Mouse (Mus musculus) stomach, embryonic 16.5 days (tissue): ENCODE results near the gene Megf8. TPM values are rescaled to one million over a fixed set of nuclear protein-coding genes. Genes with fewer than 3 reads are reported as not detected.
A peak's percentile ranks its signal among the peaks of the same experiment; 100 is the strongest.
"Not testable (repeated sequence)": the region's sequence is repeated elsewhere in the genome, so short reads cannot be mapped to it uniquely, and the experiment has no call there.

Experiments
- ATAC-seq: fragments of 200-750 bp; cut with Nextera tagmentation; 2 replicates; pipeline ENCODE4 v1.8.0; 2017; ENCODE audit warnings: moderate number of reproducible peaks, moderate TSS enrichment; ENCODE audit not compliant: insufficient read depth, low FRiP score
- H3K27ac ChIP-seq: fragments of 300-500 bp; sonication (generic); 2 replicates; pipeline ENCODE4 v1.5.1; 2014; ENCODE audit warnings: low read length
- H3K27me3 ChIP-seq: fragments of 300-500 bp; sonication (generic); 2 replicates; pipeline ENCODE4 v1.6.1; 2014; ENCODE audit warnings: low read length, control low read depth, mixed read lengths; ENCODE audit not compliant: control insufficient read depth, insufficient read depth
- H3K36me3 ChIP-seq: fragments of 300-500 bp; sonication (generic); 2 replicates; pipeline ENCODE4 v1.6.1; 2014; ENCODE audit warnings: low read length; ENCODE audit not compliant: control insufficient read depth, insufficient read depth
- H3K4me1 ChIP-seq: fragments of 300-500 bp; sonication (generic); 2 replicates; pipeline ENCODE4 v1.6.1; 2014; ENCODE audit warnings: low read length, control low read depth, mixed read lengths; ENCODE audit not compliant: control insufficient read depth, insufficient read depth
- H3K4me2 ChIP-seq: fragments of 300-500 bp; sonication (generic); 2 replicates; pipeline ENCODE4 v1.6.1; 2014; ENCODE audit warnings: low read depth, low read length, mixed read lengths
- H3K4me3 ChIP-seq: fragments of 300-500 bp; sonication (generic); replicated peaks from 2 replicates; pipeline ENCODE4 v1.5.1; 2014; ENCODE audit warnings: mild to moderate bottlenecking, low read length
- H3K9ac ChIP-seq: fragments of 300-500 bp; sonication (generic); 2 replicates; pipeline ENCODE4 v1.6.1; 2014; ENCODE audit warnings: low read length
- H3K9me3 ChIP-seq: fragments of 300-500 bp; sonication (generic); replicated peaks from 2 replicates; pipeline ENCODE4 v1.6.1; 2016; ENCODE audit warnings: low read length, control low read depth; ENCODE audit not compliant: control insufficient read depth
- WGBS: fragments of 180-500 bp; shearing (Covaris S2); extraction: QIAGEN DNeasy Blood & Tissue Kit; methylation state at CpG from one replicate; pipeline ENCODE4 v1.1.7; 2014; 5-methylcytosine and 5-hydroxymethylcytosine counted together
- polyA plus RNA-seq: library from polyadenylated mRNA; unstranded; fragments of >200 nt; fragmentation: Nextera tagmentation; extraction: Ambion mirVana; gene quantifications from 2 replicates; pipeline ENCODE4 v1.2.1, GENCODE M21; 2015

Megf8 gene
- polyA plus RNA-seq, 1 experiment from 2014 or later: 10.7 TPM

- Histone ChIP-seq H3K4me2 (peak overlapping the region; percentile 66), H3K27ac (no peak overlapping the region), H3K9me3 (no peaks in the 10 kb centered on the region), H3K36me3 (no peaks in the 10 kb centered on the region), H3K4me1 (peaks cover 11% of the 10 kb centered on the region), H3K27me3 (peaks cover 30% of the 10 kb centered on the region), H3K9ac (peak overlapping the region; percentile 56; the same call in 1 of the 2 replicates), H3K4me3 (peak overlapping the region; percentile 46)
- 1% methylated on average over 69 of the region's 69 CpGs for WGBS
- no peak for ATAC-seq
Measured at GRCm38 (mm10) chr7:25315306-25316041, 1.5 kb upstream of the Megf8 start.

- WGBS: 8% methylated on average over 21 of the region's 21 CpGs
- ATAC-seq: no peak
- peaks cover 20% of the 10 kb centered on the region for H3K4me1 ChIP-seq
Measured at GRCm38 (mm10) chr7:25317446-25317999, 559 bp downstream of the Megf8 start.

GRCm38 (mm10) chr7:25322058-25322484, 5.1 kb downstream of the Megf8 start:
- peak overlapping the region; percentile 83 for H3K27ac ChIP-seq
- peak; percentile 77 for ATAC-seq

More at GRCm38 (mm10) chr7:25317446-25317999, 559 bp downstream of the Megf8 start:
- H3K27me3 ChIP-seq: peaks cover 28% of the 10 kb centered on the region
- H3K9me3 ChIP-seq: no peaks in the 10 kb centered on the region
- peak overlapping the region; percentile 87 for H3K9ac ChIP-seq
- H3K4me3 ChIP-seq: peak overlapping the region; percentile 72
- H3K36me3 ChIP-seq: no peaks in the 10 kb centered on the region
- peak overlapping the region; percentile 98 for H3K4me2 ChIP-seq
- H3K27ac ChIP-seq: peak overlapping the region; percentile 91

GRCm38 (mm10) chr7:25323219-25323618, 6.3 kb downstream of the Megf8 start:
- H3K9me3 ChIP-seq: no peaks in the 10 kb centered on the region
- no peak overlapping the region for H3K4me2 ChIP-seq
- no peaks in the 10 kb centered on the region for H3K36me3 ChIP-seq
- 83% methylated on average over 2 of the region's 2 CpGs for WGBS
- no peak overlapping the region for H3K9ac ChIP-seq
- no peaks in the 10 kb centered on the region for H3K27me3 ChIP-seq
- no peak for ATAC-seq
- H3K27ac ChIP-seq: no peak overlapping the region
- H3K4me1 ChIP-seq: peaks cover 8% of the 10 kb centered on the region
- H3K4me3 ChIP-seq: no peak overlapping the region

More at GRCm38 (mm10) chr7:25322058-25322484, 5.1 kb downstream of the Megf8 start:
- H3K9ac ChIP-seq: peak overlapping the region; percentile 57
- WGBS: 10% methylated on average over 6 of the region's 6 CpGs
- H3K36me3 ChIP-seq: no peaks in the 10 kb centered on the region
- peak overlapping the region; percentile 43 for H3K4me2 ChIP-seq
- H3K4me1 ChIP-seq: peaks cover 8% of the 10 kb centered on the region
- no peaks in the 10 kb centered on the region for H3K27me3 ChIP-seq
- H3K4me3 ChIP-seq: peak overlapping the region; percentile 28
- H3K9me3 ChIP-seq: no peaks in the 10 kb centered on the region

- not testable (repeated sequence) for H3K36me3 ChIP-seq, H3K4me3 ChIP-seq, H3K9me3 ChIP-seq, ATAC-seq, H3K27me3 ChIP-seq, H3K4me1 ChIP-seq, H3K4me2 ChIP-seq, H3K27ac ChIP-seq, H3K9ac ChIP-seq
- 89% methylated on average over 5 of the region's 6 CpGs for WGBS
Measured at GRCm38 (mm10) chr7:25325431-25325830, 8.5 kb downstream of the Megf8 start.

- H3K4me1 ChIP-seq: peaks cover 8% of the 10 kb centered on the region
- H3K4me2 ChIP-seq: no peak overlapping the region
- H3K9me3 ChIP-seq: no peaks in the 10 kb centered on the region
- WGBS: 70% methylated on average over 8 of the region's 8 CpGs
- ATAC-seq: no peak
- H3K9ac ChIP-seq: no peak overlapping the region
- no peaks in the 10 kb centered on the region for H3K27me3 ChIP-seq
- H3K4me3 ChIP-seq: no peak overlapping the region
- H3K36me3 ChIP-seq: no peaks in the 10 kb centered on the region
- no peak overlapping the region for H3K27ac ChIP-seq
Measured at GRCm38 (mm10) chr7:25326233-25326632, 9.3 kb downstream of the Megf8 start.

GRCm38 (mm10) chr7:25333596-25334307, 16.8 kb downstream of the Megf8 start:
- no peaks in the 10 kb centered on the region; the same call in 1 of the 2 replicates for H3K36me3 ChIP-seq
- no peak overlapping the region for H3K9ac ChIP-seq
- 44% methylated on average over 16 of the region's 16 CpGs for WGBS
- no peak overlapping the region for H3K27ac ChIP-seq
- H3K4me3 ChIP-seq: no peak overlapping the region
- peak; percentile 67; the same call in 1 of the 2 replicates for ATAC-seq
- H3K4me2 ChIP-seq: no peak overlapping the region
- H3K4me1 ChIP-seq: no peaks in the 10 kb centered on the region
- no peaks in the 10 kb centered on the region for H3K27me3 ChIP-seq
- no peaks in the 10 kb centered on the region for H3K9me3 ChIP-seq

- H3K4me3 ChIP-seq: no peak overlapping the region
- H3K9ac ChIP-seq: no peak overlapping the region
- ATAC-seq: no peak
- H3K36me3 ChIP-seq: no peaks in the 10 kb centered on the region; the same call in 1 of the 2 replicates
- H3K27ac ChIP-seq: no peak overlapping the region
- 87% methylated on average over 12 of the region's 12 CpGs for WGBS
- H3K9me3 ChIP-seq: no peaks in the 10 kb centered on the region
- H3K27me3 ChIP-seq: no peaks in the 10 kb centered on the region
- no peak overlapping the region for H3K4me2 ChIP-seq
- H3K4me1 ChIP-seq: no peaks in the 10 kb centered on the region
Measured at GRCm38 (mm10) chr7:25334472-25334871, 17.5 kb downstream of the Megf8 start.

GRCm38 (mm10) chr7:25339329-25339728, 22.4 kb downstream of the Megf8 start:
- Histone ChIP-seq H3K27me3 (no peaks in the 10 kb centered on the region), H3K4me1 (no peaks in the 10 kb centered on the region), H3K4me2 (no peak overlapping the region), H3K4me3 (no peak overlapping the region), H3K27ac (no peak overlapping the region), H3K36me3 (no peaks in the 10 kb centered on the region; the same call in 1 of the 2 replicates), H3K9me3 (no peaks in the 10 kb centered on the region), H3K9ac (no peak overlapping the region)
- no peak for ATAC-seq
- 85% methylated on average over 9 of the region's 9 CpGs for WGBS
